Mouse (Mus musculus) neural tube, embryonic 12.5 days (tissue): Measurements from ENCODE around the gene Hoxb2. TPM values are rescaled to one million over a fixed set of nuclear protein-coding genes. Genes with fewer than 3 reads are reported as not detected.

Experiments
- microRNA counts: library from miRNA; unstranded; fragments of <30 nt; microRNA quantifications from one replicate; lab custom pipeline; 2017
- microRNA-seq: library from miRNA; unstranded; fragments of <30 nt; microRNA quantifications from one replicate; pipeline ENCODE4, GENCODE M21; 2017
- polyA plus RNA-seq: library from polyadenylated mRNA; unstranded; fragments of >200 nt; fragmentation: Nextera tagmentation; extraction: Ambion mirVana; gene quantifications from 2 replicates; pipeline ENCODE4 v1.2.1, GENCODE M21; 2016

The Hoxb2 gene
- polyA plus RNA-seq, 1 experiment from 2014 or later = 109 TPM

MicroRNAs encoded within 50 kb of the gene (microRNA counts, 519-probe panel; counts per million panel counts)
- microRNA mmu-miR-10a (lab: Ali Mortazavi, UCI) = 8,053 counts per million, percentile 98 among the panel's probes with 10 or more counts

Small RNA genes within 50 kb of the gene (microRNA-seq; reads per million reads assigned to microRNA genes)
- 192,468 reads per million, percentile 100 among the genes with 10 or more reads in this experiment for gene Mir10a

Other genes starting within 250 kb of the Hoxb2 start
- gene Calcoco2, start 238.6 kb upstream of the Hoxb2 start, polyA plus RNA-seq = not detected in 2 replicates
- not detected in 2 replicates for gene Ttll6, start 216.7 kb upstream of the Hoxb2 start, polyA plus RNA-seq
- gene Hoxb13, start 156.2 kb upstream of the Hoxb2 start, polyA plus RNA-seq = 1.1 and 7.6 TPM in 2 replicates
- 76.1 and 90.5 TPM in 2 replicates for gene Hoxb9, start 79.1 kb upstream of the Hoxb2 start, polyA plus RNA-seq
- 35.7 and 53.3 TPM in 2 replicates for gene Hoxb8, start 68.6 kb upstream of the Hoxb2 start, polyA plus RNA-seq
- 97.1 and 101 TPM in 2 replicates for gene Hoxb7, start 63.9 kb upstream of the Hoxb2 start, polyA plus RNA-seq
- gene Hoxb6, start 58.0 kb upstream of the Hoxb2 start, polyA plus RNA-seq = 145 and 151 TPM in 2 replicates
- gene Hoxb5, start 47.2 kb upstream of the Hoxb2 start, polyA plus RNA-seq = 79.2 and 94.7 TPM in 2 replicates
- 10.2 and 15.1 TPM in 2 replicates for gene Hoxb4, start 32.3 kb upstream of the Hoxb2 start, polyA plus RNA-seq
- 21.2 and 26.5 TPM in 2 replicates for gene Hoxb3, start 27.2 kb upstream of the Hoxb2 start, polyA plus RNA-seq
- gene Hoxb1, start 15.2 kb downstream of the Hoxb2 start, polyA plus RNA-seq = 8.1 and 8.8 TPM in 2 replicates
- 2.2 and 2.8 TPM in 2 replicates for gene Skap1, start 114.1 kb downstream of the Hoxb2 start, polyA plus RNA-seq